Mouse (Mus musculus): ENCODE results near the gene Stk17b. TPM values are rescaled to one million over a fixed set of nuclear protein-coding genes. Genes with fewer than 3 reads are reported as not detected.
"Not testable (repeated sequence)": the region's sequence is repeated elsewhere in the genome, so short reads cannot be mapped to it uniquely, and the experiment has no call there.

The Stk17b gene
- polyA plus RNA-seq, 1 experiment: 6.5 TPM

DNA sequence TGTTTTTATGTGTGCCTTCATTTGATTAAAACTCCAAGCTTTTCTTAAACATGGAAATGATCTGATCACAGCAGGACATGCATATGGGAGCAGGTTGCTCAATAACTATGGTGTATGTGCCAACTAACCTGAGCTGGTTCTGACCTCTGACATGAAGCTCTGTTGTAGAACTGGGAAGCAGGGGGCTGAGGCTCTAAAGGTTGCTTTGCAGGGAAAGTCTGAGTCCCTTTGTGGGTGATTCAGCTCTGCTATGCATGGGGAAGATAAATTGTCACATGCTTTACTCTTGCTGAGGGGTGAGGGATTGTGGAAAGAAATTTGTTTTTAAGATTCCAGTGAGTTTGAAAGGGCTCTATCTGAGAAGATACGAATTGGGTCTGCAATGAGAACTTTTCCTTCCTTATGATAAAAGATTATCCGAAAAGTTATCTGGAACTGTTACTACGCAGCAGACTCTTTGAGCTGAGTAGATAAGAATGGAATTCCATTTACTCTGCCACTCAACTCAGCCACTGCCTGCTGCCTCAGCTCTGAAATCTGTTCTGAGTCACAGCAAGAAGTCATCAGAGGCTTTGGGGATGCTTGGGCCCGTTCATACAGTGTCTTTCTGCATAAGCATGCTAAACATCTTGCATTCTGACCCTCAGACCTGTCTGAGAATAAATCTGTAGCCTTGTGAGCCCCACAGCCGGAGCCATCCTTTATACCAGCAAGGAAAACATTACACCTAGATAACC is 56.4 kb downstream of the Stk17b start:
- DNase-seq (ENCODE audit: low read depth): no peak

DNA sequence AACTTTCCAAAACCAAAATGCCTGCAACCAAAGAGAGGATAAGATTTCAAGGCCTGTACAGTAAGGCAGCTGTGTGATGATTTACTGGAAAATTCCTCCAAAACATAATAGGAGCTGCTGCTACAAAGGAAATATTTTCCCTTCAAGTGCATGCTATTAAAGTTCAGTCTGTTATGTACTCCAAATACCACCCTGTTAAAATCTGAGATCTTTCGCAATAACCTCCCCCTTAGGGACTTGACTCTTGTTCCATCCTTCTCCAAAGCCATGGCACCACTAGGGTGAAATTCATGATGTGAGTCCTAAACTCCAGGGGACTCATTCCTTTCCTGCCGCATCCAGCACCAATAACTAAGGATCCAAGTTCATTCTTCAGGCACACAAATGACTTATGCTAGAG is 58.1 kb downstream of the Stk17b start:
- DNase-seq (ENCODE audit: low read depth): no peak

DNA sequence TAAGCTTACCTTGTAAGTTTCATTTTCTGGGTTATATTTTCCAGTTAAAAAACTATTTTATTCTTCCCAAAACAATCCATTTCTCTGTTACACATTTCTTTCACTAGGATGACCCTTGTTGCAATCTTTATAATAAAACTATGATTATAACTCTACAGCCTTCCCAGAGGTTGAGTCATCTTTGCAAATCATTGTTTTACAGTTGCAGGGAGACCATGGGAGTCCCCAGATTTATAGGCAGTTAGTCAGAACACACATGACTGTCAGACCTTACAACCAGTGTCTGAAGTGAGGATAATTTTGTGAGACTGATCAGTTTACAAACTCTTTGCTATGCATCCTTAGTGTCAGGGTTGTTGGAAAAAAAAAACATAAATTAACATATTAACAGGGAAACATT is 63.7 kb downstream of the Stk17b start:
- no peak for DNase-seq (ENCODE audit: low read depth)

DNA sequence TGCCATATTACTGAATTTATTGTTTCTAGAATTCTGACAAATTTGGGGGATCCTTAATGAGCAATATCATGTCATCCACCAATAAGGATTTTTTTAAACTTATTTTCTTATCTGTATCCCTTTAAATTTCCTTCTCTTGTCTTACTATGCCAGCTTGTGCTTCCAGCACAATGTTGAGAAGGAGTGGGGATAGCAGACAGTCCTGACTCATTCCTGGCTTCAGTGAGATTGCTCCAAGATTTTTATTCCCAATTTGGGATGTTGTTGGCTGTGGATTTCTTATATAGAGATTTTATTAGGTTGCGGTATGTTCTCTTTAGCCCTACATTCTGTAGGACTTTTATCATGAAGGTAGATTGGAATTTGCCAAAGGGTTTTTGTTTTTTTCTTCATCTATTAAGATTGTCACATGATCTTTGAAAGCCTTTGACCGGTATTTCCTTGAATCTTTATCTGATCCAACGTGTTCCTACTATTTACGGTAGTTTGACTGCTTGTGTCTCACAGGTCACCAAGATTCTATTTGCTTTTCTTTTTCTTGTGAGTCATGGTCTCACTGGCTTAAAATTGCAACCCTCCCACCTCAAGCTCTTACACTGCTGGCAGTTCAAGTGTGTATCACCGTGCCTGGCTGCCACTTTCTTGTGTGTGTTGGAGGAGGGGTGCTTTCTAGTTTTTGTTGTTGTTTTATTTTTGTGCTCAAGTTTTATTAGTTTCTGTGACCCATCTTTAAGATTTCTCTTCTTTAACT is 64.2 kb downstream of the Stk17b start:
- DNase-seq (ENCODE audit: low read depth): no peak

DNA sequence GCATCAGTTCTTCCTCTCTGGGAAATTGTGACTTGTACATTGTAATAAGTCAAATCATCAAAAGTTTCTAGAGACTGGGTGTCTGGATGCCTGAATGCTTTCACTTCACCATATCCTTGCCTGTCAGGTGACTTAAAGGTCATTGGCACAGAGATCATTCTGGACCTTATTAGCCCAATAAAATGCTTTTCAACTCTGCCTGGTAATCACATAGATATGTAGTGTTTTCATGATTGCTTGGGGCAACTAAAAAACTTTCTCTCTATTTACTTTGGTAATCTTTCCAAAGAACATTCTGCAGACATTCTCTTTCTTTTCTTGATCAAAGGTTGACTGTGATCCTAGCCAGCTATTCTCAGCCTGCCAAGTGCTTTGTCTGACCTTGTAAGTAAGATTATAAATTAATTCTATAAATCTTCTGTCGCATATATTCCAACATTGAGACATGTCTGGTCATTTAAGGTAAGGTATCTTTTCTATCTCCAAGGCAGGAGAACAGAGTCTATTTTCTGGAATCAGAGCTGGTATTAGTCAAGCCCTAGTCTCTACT is 69.0 kb downstream of the Stk17b start:
- peak; percentile 66 for DNase-seq (ENCODE audit: low read depth)

DNA sequence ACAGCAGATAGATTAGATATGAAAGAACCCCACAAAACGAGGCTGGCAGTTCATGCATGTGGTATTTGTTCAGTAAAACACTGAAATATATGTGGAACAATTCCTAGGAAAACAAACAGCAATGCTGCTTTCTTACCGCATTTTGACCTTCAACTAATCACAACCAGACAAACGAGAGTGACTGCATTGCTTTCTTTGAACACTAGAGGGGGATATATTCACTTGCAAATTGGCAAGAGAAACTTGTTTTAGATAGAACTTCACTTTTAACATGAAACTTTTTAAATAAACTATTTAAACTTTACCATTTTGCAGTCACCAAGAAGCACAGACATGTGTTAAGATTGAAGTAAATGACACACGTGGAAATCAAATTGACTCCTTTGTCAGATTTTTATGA is 69.6 kb downstream of the Stk17b start:
- DNase-seq (ENCODE audit: low read depth): no peak

DNA sequence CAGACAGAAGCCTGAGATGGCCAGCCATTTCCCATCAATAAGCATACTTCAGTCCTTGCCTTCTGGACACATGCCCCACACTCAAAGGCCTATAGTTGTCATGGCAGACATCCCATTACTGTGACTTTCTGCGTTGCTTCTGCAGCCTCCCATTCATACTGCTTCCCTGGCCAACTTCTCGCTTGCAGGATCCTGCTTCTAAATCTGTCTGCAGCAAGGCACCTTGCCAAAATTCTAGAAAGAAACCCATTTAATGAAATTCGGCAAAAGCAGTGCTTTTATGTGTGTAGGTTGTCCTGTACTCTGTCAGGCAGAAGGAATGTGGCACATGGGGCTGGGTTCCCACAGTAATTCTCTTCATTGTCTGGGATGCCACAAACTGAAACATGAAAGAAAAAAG is 71.6 kb downstream of the Stk17b start:
- DNase-seq (ENCODE audit: low read depth): not testable (repeated sequence)

DNA sequence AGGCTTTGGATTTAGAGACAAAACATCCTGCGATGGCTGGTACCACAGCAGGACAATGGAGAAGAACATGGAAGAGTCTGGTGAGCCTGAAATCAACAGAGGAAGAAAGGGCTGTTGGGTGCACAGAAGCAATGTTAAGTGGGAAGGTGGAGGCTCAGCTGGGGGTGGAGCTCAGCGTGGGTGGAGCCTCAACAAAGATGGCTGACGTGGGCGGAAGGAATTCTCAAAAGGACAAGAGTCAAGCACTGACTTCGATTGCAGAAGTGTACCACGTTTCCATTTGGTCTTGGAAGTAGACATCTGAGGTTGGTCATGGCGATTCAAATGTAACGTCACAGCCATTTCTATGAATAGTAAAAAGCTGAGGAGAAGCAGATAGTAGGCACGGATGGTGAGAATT is 74.0 kb downstream of the Stk17b start:
- no peak for DNase-seq (ENCODE audit: low read depth)

DNA sequence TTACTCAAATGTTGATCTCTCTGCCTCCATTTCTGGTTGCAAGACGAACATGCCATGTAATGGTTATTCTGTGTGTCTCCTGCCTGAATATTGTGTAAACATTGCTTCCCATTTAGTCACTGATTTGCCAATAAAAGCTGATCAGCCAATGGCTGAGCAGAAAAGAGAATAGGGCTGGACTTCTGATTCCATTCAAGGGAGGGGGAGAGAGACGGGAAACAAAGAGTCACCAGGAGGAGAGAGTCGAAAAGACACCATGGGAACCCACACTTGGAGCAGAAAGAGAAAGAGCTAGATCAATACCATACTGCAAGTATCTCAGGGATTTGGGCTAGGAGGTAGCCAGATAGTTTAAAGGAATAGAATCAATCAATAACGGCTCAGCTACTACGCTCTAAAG is 75.4 kb downstream of the Stk17b start:
- DNase-seq (ENCODE audit: low read depth): not testable (repeated sequence)

DNA sequence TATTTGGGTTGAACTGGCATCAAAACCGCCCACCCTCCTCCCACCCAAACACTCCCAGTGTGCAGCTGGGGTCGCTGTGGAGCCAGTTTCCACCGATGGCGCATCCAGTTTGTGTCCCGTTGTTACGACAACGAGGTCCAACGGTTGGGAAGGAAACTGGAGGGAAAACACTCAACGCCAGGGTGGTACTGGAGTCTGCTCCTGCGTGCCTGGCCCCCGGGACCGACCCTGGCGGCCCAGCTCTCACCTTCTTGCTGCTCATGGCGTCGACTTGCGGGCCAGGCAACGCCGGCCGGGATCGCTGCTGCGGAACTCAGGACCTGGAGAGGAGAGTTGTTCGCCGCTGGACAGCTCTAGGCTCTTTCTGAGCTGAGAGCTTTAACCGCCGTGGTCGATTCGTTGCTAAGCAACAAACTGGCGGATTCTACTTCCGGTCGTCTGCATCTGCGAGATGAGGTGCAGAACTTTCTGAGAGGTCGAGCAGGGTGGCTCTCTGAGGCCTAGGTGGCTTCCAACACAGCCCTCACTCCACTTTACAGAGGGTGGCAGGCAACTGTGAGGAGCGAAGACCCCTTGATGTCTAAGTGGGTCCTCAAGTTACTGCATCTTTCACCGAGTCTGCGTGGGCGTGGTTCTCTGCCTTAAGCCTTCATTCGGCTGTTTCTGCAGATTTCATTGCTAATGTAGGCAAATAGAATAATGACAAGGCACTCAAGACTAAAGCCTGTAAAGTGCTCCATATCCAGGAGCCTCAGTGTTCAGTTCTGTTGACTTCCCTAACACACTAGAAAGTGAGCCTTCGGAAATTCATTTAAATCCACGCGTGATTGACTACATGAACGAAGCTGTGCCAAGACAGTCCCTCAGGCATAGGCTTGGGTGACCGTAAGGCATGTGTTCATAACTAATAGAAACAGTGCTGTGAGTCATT is 78.3 kb downstream of the Stk17b start, which contains the start of gene Dnah7a:
Gene Dnah7a (minus strand): TSS at position 354 of the 931 bp plus-strand sequence.
- no peak for DNase-seq (ENCODE audit: low read depth)

Other genes with a start within 250 kb of the Stk17b start
- 0.28 and 0.39 TPM in 2 replicates for gene Dnah7a, start 78.4 kb downstream of the Stk17b start, polyA plus RNA-seq (2012; rRNA removed)